ENCODE assay signal across 8 mouse cellular contexts in genomic region chr15:80254847-80255645, GRCm38 (mm10). TPM values are rescaled to one million over a fixed set of nuclear protein-coding genes. Genes with fewer than 3 reads are reported as not detected.
A peak's percentile ranks its signal among the peaks of the same experiment; 100 is the strongest.
DNase-seq lines count a peak whose midpoint lies in the region; ATAC-seq and TF ChIP-seq lines count a peak whose summit lies in the region.

Atf4 (plus strand) TSS chr15:80255184.

- H3K27me3 ChIP-seq in G1E (ENCODE audit: insufficient read depth, low read length): no peaks in the 10 kb centered on the region
- H3K27me3 ChIP-seq in forebrain, embryonic 16.5 days (replicated peaks; ENCODE audit: control insufficient read depth, insufficient read depth, low read length): no peaks in the 10 kb centered on the region
- no peaks in the 10 kb centered on the region for H3K27me3 ChIP-seq in lung, embryonic 14.5 days (ENCODE audit: insufficient read depth, low read length)
- no peaks in the 10 kb centered on the region for H3K27me3 ChIP-seq in thymus, adult 2 months (ENCODE audit: control insufficient read depth, insufficient read depth, low read length)

- H3K9ac ChIP-seq in forebrain, embryonic 16.5 days (replicated peaks; ENCODE audit: low read depth, low read length): peak within 1 kb of the TSS; percentile 100
- H3K9ac ChIP-seq in lung, embryonic 14.5 days: peak within 1 kb of the TSS; percentile 97

- WGBS in forebrain, embryonic 16.5 days: under 1% methylated on average over 62 of the region's 62 CpGs
- WGBS in lung, embryonic 14.5 days: under 1% methylated on average over 62 of the region's 62 CpGs
- WGBS in olfactory bulb, adult 2 months: under 1% methylated on average over 62 of the region's 62 CpGs
- under 1% methylated on average over 62 of the region's 62 CpGs for WGBS in thymus, adult 2 months

- ATAC-seq in G1E (ENCODE audit: extremely low read depth, insufficient number of reproducible peaks, low FRiP score, poor library complexity, severe bottlenecking): no peak; the same call in 1 of the 2 replicates
- ATAC-seq in forebrain, embryonic 16.5 days: peak; percentile 97
- ATAC-seq in lung, embryonic 14.5 days (ENCODE audit: insufficient read depth): peak; percentile 93

- H3K4me3 ChIP-seq in G1E (ENCODE audit: low read depth, low read length): peak within 1 kb of the TSS; percentile 75
- peak within 1 kb of the TSS; percentile 100 for H3K4me3 ChIP-seq in forebrain, embryonic 16.5 days (replicated peaks; ENCODE audit: low read length)
- H3K4me3 ChIP-seq in layer of hippocampus, adult 2 months: peak within 1 kb of the TSS; percentile 80
- H3K4me3 ChIP-seq in lung, embryonic 14.5 days (ENCODE audit: low read depth, low read length): peak within 1 kb of the TSS; percentile 91
- H3K4me3 ChIP-seq in olfactory bulb, adult 2 months (ENCODE audit: insufficient read depth, low read depth, low read length): peak within 1 kb of the TSS; percentile 90
- peak within 1 kb of the TSS; percentile 88 for H3K4me3 ChIP-seq in thymus, adult 2 months (ENCODE audit: control insufficient read depth, insufficient read depth, low read length)

- peak within 1 kb of the TSS; percentile 81 for H3K4me2 ChIP-seq in forebrain, embryonic 16.5 days (ENCODE audit: low read length)
- H3K4me2 ChIP-seq in lung, embryonic 14.5 days: peak within 1 kb of the TSS; percentile 94

- H3K4me1 ChIP-seq in G1E (ENCODE audit: insufficient read depth, low read depth, low read length): peaks cover 65% of the 10 kb centered on the region
- peaks cover 31% of the 10 kb centered on the region for H3K4me1 ChIP-seq in forebrain, embryonic 16.5 days (replicated peaks; ENCODE audit: control insufficient read depth, insufficient read depth, low read length)
- H3K4me1 ChIP-seq in lung, embryonic 14.5 days (ENCODE audit: insufficient read depth): peaks cover 8% of the 10 kb centered on the region
- peaks cover 17% of the 10 kb centered on the region for H3K4me1 ChIP-seq in olfactory bulb, adult 2 months (ENCODE audit: control insufficient read depth, insufficient read depth, low read length)
- peaks cover 17% of the 10 kb centered on the region for H3K4me1 ChIP-seq in thymus, adult 2 months (replicated peaks; ENCODE audit: control insufficient read depth, insufficient read depth, low read length)

- intact Hi-C loops in heart, postnatal 36 days (cut with DNase I): loop anchor here (1.0 to 5.0 kb wide), 3 partner anchors 21 to 547 kb away; partner anchors contain the start of gene Mief1

- peak; percentile 99 for TF ChIP-seq POLR2A in olfactory bulb, adult 2 months (IDR thresholded peaks at IDR 0.05; ENCODE audit: insufficient read depth, low read depth, low read length)
- TF ChIP-seq POLR2A in thymus, adult 2 months (IDR thresholded peaks at IDR 0.05; ENCODE audit: control insufficient read depth, extremely low read depth, insufficient read depth, low read length, poor library complexity): peak; percentile 97

- peaks cover 97% of the 10 kb centered on the region for H3K36me3 ChIP-seq in G1E (replicated peaks)
- H3K36me3 ChIP-seq in forebrain, embryonic 16.5 days (ENCODE audit: control insufficient read depth, insufficient read depth): peaks cover 14% of the 10 kb centered on the region
- peaks cover 62% of the 10 kb centered on the region for H3K36me3 ChIP-seq in lung, embryonic 14.5 days (ENCODE audit: insufficient read depth)
- H3K36me3 ChIP-seq in thymus, adult 2 months (ENCODE audit: control insufficient read depth, insufficient read depth, low read length): peaks cover 27% of the 10 kb centered on the region

- TF ChIP-seq CTCF in G1E (IDR thresholded peaks at IDR 0.05; ENCODE audit: low read depth, low read length): no peak
- no peak for TF ChIP-seq CTCF in layer of hippocampus, adult 2 months (conservative IDR thresholded peaks at IDR 0.05)
- TF ChIP-seq CTCF in lung, embryonic 14.5 days (IDR thresholded peaks at IDR 0.05; ENCODE audit: low read depth): no peak
- no peak for TF ChIP-seq CTCF in olfactory bulb, adult 2 months (IDR thresholded peaks at IDR 0.05; ENCODE audit: insufficient read depth, low read depth, low read length)
- 0 out of 2 replicates have a peak, but pooled peaks have one; percentile 34 for TF ChIP-seq CTCF in thymus, adult 2 months (IDR thresholded peaks at IDR 0.05; ENCODE audit: borderline replicate concordance, control insufficient read depth, extremely low read depth, insufficient read depth, low read length, poor library complexity)

- H3K27ac ChIP-seq in forebrain, embryonic 16.5 days (ENCODE audit: low read length): peak within 1 kb of the TSS; percentile 99
- peak within 1 kb of the TSS; percentile 100 for H3K27ac ChIP-seq in layer of hippocampus, adult 2 months
- H3K27ac ChIP-seq in lung, embryonic 14.5 days (ENCODE audit: low read depth): peak within 1 kb of the TSS; percentile 98
- H3K27ac ChIP-seq in olfactory bulb, adult 2 months (ENCODE audit: insufficient read depth, low read depth, low read length): peak within 1 kb of the TSS; percentile 100
- H3K27ac ChIP-seq in thymus, adult 2 months (ENCODE audit: control insufficient read depth, insufficient read depth, low read length): peak within 1 kb of the TSS; percentile 83

- H3K9me3 ChIP-seq in G1E (replicated peaks): peaks cover 13% of the 10 kb centered on the region
- no peaks in the 10 kb centered on the region for H3K9me3 ChIP-seq in forebrain, embryonic 16.5 days (ENCODE audit: control insufficient read depth, low read length)
- no peaks in the 10 kb centered on the region for H3K9me3 ChIP-seq in lung, embryonic 14.5 days (ENCODE audit: low read depth, low read length)

- DNase-seq in G1E (ENCODE audit: low spot score): peak; percentile 81
- DNase-seq in cerebellum, adult 18-20 months: peak; percentile 98 to 99
- peak; percentile 96 to 99 for DNase-seq in heart, postnatal 36 days
- DNase-seq in layer of hippocampus, adult 2 months (ENCODE audit: low spot score in 2 of 2): peak; percentile 99
- DNase-seq in lung, embryonic 14.5 days: peak; percentile 100
- DNase-seq in thymus, adult 2 months: peak; percentile 95

RNA-seq across cellular contexts. Expression of gene Atf4, which starts in this region (rescaled TPM):
- total RNA-seq in G1E (2014; fragmentation: Nextera tagmentation) (45.1 and 51.4 TPM in 2 replicates), G1E (2017) (81.2 and 85.3 TPM in 2 replicates)
- polyA plus RNA-seq in G1E (2012): 146 and 170 TPM in 2 replicates
- polyA plus RNA-seq in forebrain, embryonic 16.5 days (2015; fragmentation: Nextera tagmentation; extraction: Ambion mirVana): 122 and 139 TPM in 2 replicates
- total RNA-seq in heart, postnatal 36 days (2021): 10 to 100 TPM; 65.2 to 75.8 TPM
- total RNA-seq in layer of hippocampus, adult 2 months (2021): 10 to 100 TPM; 85.7 to 94.3 TPM
- polyA plus RNA-seq in lung, embryonic 14.5 days (2014; fragmentation: Nextera tagmentation; extraction: Ambion mirVana): 115 and 136 TPM in 2 replicates
- not detected in 2 replicates for polyA plus RNA-seq in olfactory bulb, adult 2 months (2012; ENCODE audit: insufficient read depth, insufficient read length, low replicate concordance, missing spikeins)
- polyA plus RNA-seq in thymus, adult 2 months (2012; rRNA removed): 169 and 179 TPM in 2 replicates
